Mouse (Mus musculus) embryonic facial prominence, embryonic 13.5 days (tissue): ENCODE measurements at regions not wholly inside any gene's neighbourhood (a gene's known extent, or its start where the extent isn't known, plus 50 kb on each side); places are given as distances from the start of the nearest gene placed in this dataset.

ENCODE experiments used
- ATAC-seq: fragments of 200-750 bp; cut with Nextera tagmentation; 2 replicates; pipeline ENCODE4 v1.8.0; 2017; ENCODE audit warnings: low read depth; ENCODE audit not compliant: insufficient number of reproducible peaks, insufficient read depth, low FRiP score, low TSS enrichment
- H3K27ac ChIP-seq: fragments of 300-500 bp; sonication (generic); 2 replicates; pipeline ENCODE4 v1.5.1; 2015; ENCODE audit warnings: moderate library complexity, mild to moderate bottlenecking, inconsistent platforms
- H3K27me3 ChIP-seq: fragments of 300-500 bp; sonication (generic); 2 replicates; pipeline ENCODE4 v1.6.1; 2015; ENCODE audit warnings: mild to moderate bottlenecking, inconsistent platforms
- H3K36me3 ChIP-seq: fragments of 300-500 bp; sonication (generic); 2 replicates; pipeline ENCODE4 v1.6.1; 2015; ENCODE audit warnings: mild to moderate bottlenecking, inconsistent platforms
- H3K4me1 ChIP-seq: fragments of 300-500 bp; sonication (generic); 2 replicates; pipeline ENCODE4 v1.6.1; 2015; ENCODE audit warnings: inconsistent platforms
- H3K4me2 ChIP-seq: fragments of 300-500 bp; sonication (generic); 2 replicates; pipeline ENCODE4 v1.6.1; 2015; ENCODE audit warnings: moderate library complexity, mild to moderate bottlenecking, inconsistent platforms
- H3K4me3 ChIP-seq: fragments of 300-500 bp; sonication (generic); 2 replicates; pipeline ENCODE4 v1.5.1; 2015; ENCODE audit warnings: mild to moderate bottlenecking, inconsistent platforms
- H3K9ac ChIP-seq: fragments of 300-500 bp; sonication (generic); 2 replicates; pipeline ENCODE4 v1.6.1; 2015; ENCODE audit warnings: mild to moderate bottlenecking, inconsistent platforms
- H3K9me3 ChIP-seq: fragments of 300-500 bp; sonication (generic); 2 replicates; pipeline ENCODE4 v1.6.1; 2016; ENCODE audit warnings: inconsistent platforms
- whole genome bisulfite sequencing: fragments of 180-500 bp; shearing (Covaris S2); methylation state at CpG from one replicate; pipeline ENCODE4 v1.1.7; 2015; ENCODE audit warnings: mixed read lengths; 5-methylcytosine and 5-hydroxymethylcytosine counted together

DNA sequence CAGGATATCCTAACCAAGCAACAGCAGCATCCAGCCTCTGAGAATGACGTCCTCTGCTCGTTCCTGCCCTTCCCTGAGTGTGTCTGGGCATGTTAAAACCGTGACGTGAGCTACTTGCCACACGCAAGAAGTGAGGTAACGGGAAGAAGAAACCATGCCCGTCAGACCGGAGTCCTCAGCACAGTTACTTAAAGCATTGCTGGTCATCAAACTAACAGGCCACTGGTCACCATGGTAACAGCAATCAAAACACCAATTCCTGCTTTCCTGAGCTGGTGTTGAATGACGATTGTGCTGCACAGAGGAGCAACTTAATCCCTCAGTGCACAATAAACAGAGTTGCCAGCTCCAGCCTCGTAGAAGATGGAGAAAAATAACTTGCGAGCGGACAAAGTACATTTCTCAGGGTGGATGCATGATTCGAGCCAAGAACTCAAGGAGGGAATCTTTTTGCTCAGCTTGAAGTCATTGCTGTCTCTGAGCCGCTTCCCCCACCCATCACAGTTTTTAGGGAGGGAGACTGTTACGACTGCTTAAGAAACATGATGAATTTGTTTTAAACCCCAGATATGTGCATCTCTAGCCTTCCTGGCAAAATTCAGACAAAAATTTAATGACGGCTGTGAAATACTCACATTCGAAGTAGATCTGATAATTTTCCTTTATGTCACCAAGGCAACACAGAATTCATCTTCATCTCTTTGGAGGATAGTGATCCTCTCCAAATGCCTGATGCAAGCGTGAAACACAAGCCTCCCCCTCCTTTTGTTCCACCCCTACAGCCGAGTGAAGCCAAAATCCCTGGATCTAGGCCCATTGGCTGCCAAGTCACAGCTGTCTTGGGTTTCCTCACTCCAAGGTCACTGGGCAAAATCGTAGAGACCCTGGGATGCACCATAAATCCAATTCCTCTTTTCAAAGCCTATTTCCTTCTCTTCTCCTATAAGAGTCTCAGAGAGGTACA is 95.6 kb upstream of the Gm26657 start:
- no peak overlapping the region for H3K4me3 ChIP-seq
- peaks cover 22% of the 10 kb centered on the region for H3K4me1 ChIP-seq
- ATAC-seq = 0 out of 2 replicates have a peak, but pooled peaks have one; percentile 64
- peak overlapping the region; percentile 37 for H3K4me2 ChIP-seq
- H3K27ac ChIP-seq = 0 out of 2 replicates have a peak overlapping the region, but pooled peaks have one; percentile 0
- H3K36me3 ChIP-seq = no peaks in the 10 kb centered on the region
- peak overlapping the region; percentile 36; the same call in 1 of the 2 replicates for H3K9ac ChIP-seq
- H3K9me3 ChIP-seq = no peaks in the 10 kb centered on the region
- 20% methylated on average over 20 of the region's 20 CpGs for WGBS
- H3K27me3 ChIP-seq = no peaks in the 10 kb centered on the region

DNA sequence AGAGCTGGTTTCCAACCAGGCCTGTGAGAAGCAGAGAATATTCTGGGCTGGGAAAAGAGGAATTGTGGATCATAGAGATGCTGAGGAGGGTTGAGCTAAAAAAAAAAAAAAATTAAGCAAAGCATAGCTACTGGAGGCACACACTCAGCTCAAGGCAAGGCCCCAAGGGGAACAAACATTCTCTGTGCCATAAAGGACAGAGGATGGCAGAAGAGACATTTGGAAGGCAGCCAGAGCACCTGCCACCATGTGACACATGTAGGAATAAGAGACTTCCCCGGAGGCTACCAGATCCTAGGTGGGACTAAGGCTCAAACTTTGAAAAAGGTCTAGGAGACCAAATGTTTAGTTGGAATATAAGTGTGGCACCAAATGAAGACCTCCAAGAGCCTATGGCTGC is 96.4 kb upstream of the Gm26657 start:
- peaks cover 30% of the 10 kb centered on the region for H3K4me1 ChIP-seq
- H3K36me3 ChIP-seq = no peaks in the 10 kb centered on the region
- H3K27ac ChIP-seq = no peak overlapping the region
- 70% methylated on average over 1 of the region's 1 CpGs for WGBS
- no peak overlapping the region for H3K4me3 ChIP-seq
- no peaks in the 10 kb centered on the region for H3K9me3 ChIP-seq
- no peak for ATAC-seq
- H3K4me2 ChIP-seq = peak overlapping the region; percentile 37; the same call in 1 of the 2 replicates
- no peak overlapping the region for H3K9ac ChIP-seq
- H3K27me3 ChIP-seq = no peaks in the 10 kb centered on the region

GRCm38 (mm10) chr4:56639709-56640108 is 100.2 kb upstream of the Gm26657 start:
- WGBS = 45% methylated on average over 4 of the region's 4 CpGs
- ATAC-seq = no peak
- Histone ChIP-seq H3K36me3 (no peaks in the 10 kb centered on the region), H3K4me3 (no peak overlapping the region), H3K27me3 (no peaks in the 10 kb centered on the region), H3K4me1 (peaks cover 28% of the 10 kb centered on the region), H3K9ac (no peak overlapping the region), H3K4me2 (no peak overlapping the region), H3K9me3 (no peaks in the 10 kb centered on the region), H3K27ac (no peak overlapping the region)

DNA sequence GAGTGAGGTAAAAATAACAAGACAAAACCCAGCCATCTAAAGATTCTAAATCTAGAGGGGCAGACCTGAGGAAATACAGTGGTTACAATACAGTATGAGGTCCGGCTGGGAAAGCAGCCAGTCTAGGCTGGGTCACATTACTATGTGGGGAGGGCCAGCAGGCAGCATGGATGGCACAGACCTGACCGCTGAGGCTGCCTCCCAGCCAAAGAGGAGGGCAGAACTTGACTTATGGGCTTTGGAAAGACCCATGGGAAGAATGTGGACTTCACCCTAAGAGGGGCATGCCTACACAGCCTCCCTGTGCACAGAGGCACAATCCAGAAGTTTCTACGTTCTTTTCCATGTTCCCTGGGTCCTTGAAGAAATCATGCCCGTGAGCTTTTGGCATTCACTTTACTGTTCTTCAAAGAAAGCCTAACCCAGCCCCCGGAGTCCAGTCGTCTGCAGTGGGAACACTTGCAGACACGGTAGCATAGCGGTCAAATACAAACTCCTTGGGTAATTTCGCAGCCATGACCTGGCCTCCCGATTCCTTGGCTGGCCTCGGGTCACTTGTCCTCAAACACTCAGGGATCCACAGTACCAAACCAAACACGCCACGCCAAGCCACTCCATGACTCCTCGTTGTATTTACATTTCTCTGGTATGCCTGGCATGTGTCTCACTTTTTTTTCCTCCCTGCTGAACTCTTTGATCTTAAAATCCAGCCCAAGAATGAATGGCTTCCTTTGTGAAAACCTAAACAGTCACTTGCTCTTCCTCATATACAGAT is 101.0 kb upstream of the Gm26657 start:
- Histone ChIP-seq H3K27me3 (no peaks in the 10 kb centered on the region), H3K4me3 (no peak overlapping the region), H3K27ac (peak overlapping the region; percentile 44; the same call in 1 of the 2 replicates), H3K36me3 (no peaks in the 10 kb centered on the region), H3K4me1 (peaks cover 20% of the 10 kb centered on the region), H3K9ac (no peak overlapping the region), H3K9me3 (no peaks in the 10 kb centered on the region), H3K4me2 (peak overlapping the region; percentile 31)
- no peak for ATAC-seq
- 31% methylated on average over 14 of the region's 14 CpGs for WGBS

DNA sequence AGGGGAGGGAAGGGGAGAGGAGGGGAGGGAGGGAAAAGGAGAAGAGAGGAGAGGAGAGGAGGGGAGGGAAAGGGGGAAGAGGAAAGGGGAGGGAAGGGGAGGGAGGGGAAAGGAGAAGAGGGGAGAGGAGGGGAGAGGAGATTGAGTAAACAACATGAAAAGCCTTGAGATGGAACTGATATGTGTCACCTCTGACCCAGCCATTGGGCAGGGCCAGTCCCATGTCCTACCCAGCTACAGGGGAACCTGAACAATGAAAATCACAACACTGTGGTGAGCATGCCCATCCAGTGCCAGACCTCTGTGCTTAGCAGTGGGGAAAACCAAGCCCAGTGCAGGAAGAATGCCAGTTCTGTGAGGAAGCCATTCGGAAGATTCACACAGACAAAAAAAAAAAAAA is 103.6 kb upstream of the Gm26657 start:
- 68% methylated on average over 1 of the region's 1 CpGs for WGBS
- no peak for ATAC-seq

GRCm38 (mm10) chr4:56633528-56633927 is 106.3 kb upstream of the Gm26657 start:
- Histone ChIP-seq H3K27ac (no peak overlapping the region), H3K27me3 (no peaks in the 10 kb centered on the region), H3K36me3 (no peaks in the 10 kb centered on the region), H3K9me3 (no peaks in the 10 kb centered on the region), H3K4me3 (no peak overlapping the region), H3K4me2 (no peak overlapping the region), H3K9ac (no peak overlapping the region), H3K4me1 (peaks cover 16% of the 10 kb centered on the region; the same call in 1 of the 2 replicates)
- no peak for ATAC-seq
- 78% methylated on average over 4 of the region's 4 CpGs for WGBS

More for the DNA sequence above, 103.6 kb upstream of the Gm26657 start:
- Histone ChIP-seq H3K4me2 (no peak overlapping the region), H3K9ac (no peak overlapping the region), H3K27ac (no peak overlapping the region), H3K4me3 (no peak overlapping the region), H3K27me3 (no peaks in the 10 kb centered on the region), H3K36me3 (no peaks in the 10 kb centered on the region), H3K4me1 (peaks cover 17% of the 10 kb centered on the region), H3K9me3 (no peaks in the 10 kb centered on the region)

DNA sequence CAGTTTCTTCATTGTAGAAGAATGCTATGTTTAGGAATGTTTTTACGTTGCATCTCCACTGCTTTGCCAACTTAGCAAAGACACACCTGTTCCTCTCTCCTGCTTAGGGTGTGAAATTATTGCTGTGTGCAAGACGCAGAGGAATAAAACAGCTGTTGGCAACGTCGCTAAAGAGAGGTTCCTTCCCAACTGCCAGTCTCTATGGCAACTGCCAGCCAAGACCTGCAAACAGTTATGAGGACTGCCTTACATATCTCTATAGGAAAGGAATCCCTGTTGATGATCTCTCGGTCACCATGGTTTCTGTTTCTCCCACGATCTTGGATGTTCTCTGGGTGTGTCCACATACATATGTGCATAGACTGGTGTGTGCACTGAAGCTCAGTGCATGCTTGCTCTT is 109.6 kb upstream of the Gm26657 start:
- Histone ChIP-seq H3K27me3 (no peaks in the 10 kb centered on the region), H3K27ac (no peak overlapping the region), H3K36me3 (no peaks in the 10 kb centered on the region), H3K4me3 (no peak overlapping the region), H3K9me3 (no peaks in the 10 kb centered on the region), H3K9ac (no peak overlapping the region), H3K4me1 (peaks cover 26% of the 10 kb centered on the region; the same call in 1 of the 2 replicates), H3K4me2 (no peak overlapping the region)
- ATAC-seq = no peak
- 65% methylated on average over 6 of the region's 6 CpGs for WGBS

- Histone ChIP-seq H3K27ac (no peak overlapping the region), H3K4me2 (no peak overlapping the region), H3K9me3 (no peaks in the 10 kb centered on the region), H3K9ac (no peak overlapping the region), H3K4me1 (peaks cover 24% of the 10 kb centered on the region; the same call in 1 of the 2 replicates), H3K27me3 (no peaks in the 10 kb centered on the region), H3K4me3 (no peak overlapping the region), H3K36me3 (no peaks in the 10 kb centered on the region)
- WGBS = 50% methylated on average over 7 of the region's 7 CpGs
- no peak for ATAC-seq
These were observed 112.7 kb upstream of the Gm26657 start for GRCm38 (mm10) chr4:56627206-56627605.

- Histone ChIP-seq H3K36me3 (no peaks in the 10 kb centered on the region), H3K9ac (no peak overlapping the region), H3K27ac (no peak overlapping the region), H3K27me3 (no peaks in the 10 kb centered on the region), H3K4me1 (0 out of 2 replicates have a peak, but pooled peaks cover 3% of the 10 kb centered on the region), H3K9me3 (no peaks in the 10 kb centered on the region), H3K4me2 (no peak overlapping the region), H3K4me3 (no peak overlapping the region)
- 74% methylated on average over 4 of the region's 4 CpGs for WGBS
- no peak for ATAC-seq
These were observed 118.1 kb upstream of the Gm26657 start for GRCm38 (mm10) chr4:56621782-56622181.

DNA sequence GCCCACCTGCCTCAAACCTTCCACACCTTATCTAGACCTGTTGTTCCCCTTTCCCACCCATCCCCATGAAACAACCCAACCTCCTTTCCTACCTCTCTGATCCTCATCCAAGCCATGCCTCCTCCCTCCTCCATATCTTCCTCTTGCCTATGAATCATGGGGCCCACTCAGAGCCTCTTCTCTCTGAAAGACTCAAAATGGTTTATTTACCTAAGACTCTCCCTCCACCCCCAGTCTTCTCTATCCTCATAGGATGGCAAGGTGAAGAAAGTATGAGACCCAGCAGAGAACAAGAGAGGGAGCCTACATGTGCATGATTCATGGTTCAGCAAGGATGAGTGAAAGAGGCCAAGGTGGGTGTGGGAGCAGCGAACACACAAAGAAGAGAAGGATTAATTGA is 118.5 kb upstream of the Gm26657 start:
- H3K27ac ChIP-seq = no peak overlapping the region
- H3K9me3 ChIP-seq = no peaks in the 10 kb centered on the region
- no peaks in the 10 kb centered on the region for H3K36me3 ChIP-seq
- no peak for ATAC-seq
- 90% methylated on average over 1 of the region's 1 CpGs for WGBS
- no peaks in the 10 kb centered on the region for H3K4me1 ChIP-seq
- H3K9ac ChIP-seq = no peak overlapping the region
- no peak overlapping the region for H3K4me3 ChIP-seq
- no peak overlapping the region for H3K4me2 ChIP-seq
- no peaks in the 10 kb centered on the region for H3K27me3 ChIP-seq

- no peak for ATAC-seq
- H3K4me2 ChIP-seq = no peak overlapping the region
- H3K27ac ChIP-seq = no peak overlapping the region
- H3K27me3 ChIP-seq = no peaks in the 10 kb centered on the region
- H3K9ac ChIP-seq = no peak overlapping the region
- WGBS = 88% methylated on average over 7 of the region's 7 CpGs
- no peaks in the 10 kb centered on the region for H3K4me1 ChIP-seq
- no peaks in the 10 kb centered on the region for H3K9me3 ChIP-seq
- H3K36me3 ChIP-seq = no peaks in the 10 kb centered on the region
- H3K4me3 ChIP-seq = no peak overlapping the region
These were observed 119.2 kb upstream of the Gm26657 start for GRCm38 (mm10) chr4:56620628-56621027.
